Mouse (Mus musculus): ENCODE results near the gene Nfic.

DNA sequence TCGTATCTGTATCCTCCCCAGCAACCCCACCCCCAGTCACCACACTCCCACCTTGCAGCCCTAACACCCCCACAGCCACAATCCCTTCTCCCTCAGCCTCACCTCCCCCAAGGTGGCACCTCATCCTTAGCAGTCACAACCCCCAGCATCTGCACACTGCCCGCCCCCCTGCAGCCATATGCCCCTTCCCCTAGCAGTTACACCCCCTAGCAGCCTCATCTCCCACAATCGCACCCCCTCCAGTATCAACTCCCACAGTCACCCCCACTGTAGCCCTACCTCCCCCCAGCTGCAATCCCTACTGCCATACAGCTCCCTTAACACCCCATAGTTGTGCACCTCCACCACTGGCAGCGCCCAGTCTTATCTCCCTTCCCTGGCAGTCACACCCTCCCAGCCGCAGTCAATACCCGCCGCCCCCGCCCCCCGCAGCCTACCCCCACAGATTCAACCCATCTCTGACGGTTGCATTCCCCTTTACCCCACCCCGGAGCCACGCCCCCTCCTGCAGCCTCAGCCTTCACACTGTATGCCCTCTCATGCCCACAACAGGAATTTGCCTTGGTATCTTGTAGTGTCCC is 1.6 kb upstream of the Nfic start:
- TF ChIP-seq CTCF (IDR thresholded peaks at IDR 0.05; ENCODE audit: borderline replicate concordance, control insufficient read depth, extremely low read depth, insufficient read depth, low read length, poor library complexity) (no peak), POLR2A (IDR thresholded peaks at IDR 0.05; ENCODE audit: control insufficient read depth, extremely low read depth, insufficient read depth, low read length, poor library complexity) (no peak)

All from thymus, adult 2 months (tissue).